In the genomic region with DNA sequence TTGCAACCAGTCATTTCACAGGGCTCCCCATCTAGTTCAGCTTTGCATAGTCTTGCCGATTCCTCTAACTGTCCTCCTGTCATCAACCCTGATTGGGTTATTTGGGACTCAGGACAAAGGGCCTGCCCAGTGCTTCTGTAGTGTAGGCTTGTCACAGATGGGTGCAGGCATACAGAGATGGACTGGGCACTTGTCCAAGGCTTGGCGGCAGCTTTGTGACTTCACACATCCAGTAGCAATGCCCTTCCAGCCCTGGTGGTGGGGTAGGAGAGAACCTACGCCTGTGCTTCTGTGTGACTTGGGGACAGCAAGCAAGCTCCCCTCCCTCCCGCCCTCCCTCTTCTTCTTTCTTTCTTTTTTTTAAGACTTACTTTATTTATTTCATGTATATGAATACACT, we compare ENCODE assay signal across 8 mouse cellular contexts. TPM values are rescaled to one million over a fixed set of nuclear protein-coding genes. Genes with fewer than 3 reads are reported as not detected.
DNase-seq lines count a peak whose midpoint lies in the region.

No protein-coding gene starts in this region.

- DNase-seq in frontal cortex, postnatal 36 days (ENCODE audit: low spot score in 2 of 2), result peak; percentile 51 to 57
- DNase-seq in frontal cortex, postnatal 25 days (ENCODE audit: low spot score in 2 of 2), result no peak
- peak; percentile 60 for DNase-seq in testis, postnatal 10 days (ENCODE audit: low spot score)
- DNase-seq in testis, postnatal 14 days (ENCODE audit: low spot score), result no peak
- DNase-seq in layer of hippocampus, adult 8-10 months (ENCODE audit: low spot score in 2 of 2), result peak; percentile 61 to 67
- DNase-seq in right cerebral cortex, adult 2 months (ENCODE audit: low spot score in 2 of 2), result peak; percentile 36 to 38
- DNase-seq in spleen, postnatal 10 days (ENCODE audit: low spot score in 2 of 2), result no peak
- no peak for DNase-seq in spleen, adult 18-20 months

RNA-seq across cellular contexts. Expression of a gene that starts 39.6 kb away (rescaled TPM):
- 100 to 1,000 TPM in 3 of 4 experiments, 10 to 100 TPM in 1; 98.7 to 122 (median 109) TPM for total RNA-seq in layer of hippocampus, adult 8-10 months (2022)

RNA-seq across cellular contexts. Expression of a gene that starts 55.8 kb away (rescaled TPM):
- 100 to 1,000 TPM; 305 to 360 (median 339) TPM for total RNA-seq in layer of hippocampus, adult 8-10 months (2022)

Comparison
In these comparisons a context has a peak if more than half of its experiments do, and no peak if none do; other contexts are left out.
1. DNase-seq: peak in frontal cortex, postnatal 36 days (2 of 2), testis, postnatal 10 days (single experiment), layer of hippocampus, adult 8-10 months (2 of 2) and right cerebral cortex, adult 2 months (2 of 2); none in frontal cortex, postnatal 25 days (0 of 2), testis, postnatal 14 days (single experiment), spleen, postnatal 10 days (0 of 2) and spleen, adult 18-20 months (0 of 2).